Mouse (Mus musculus) telencephalon, adult 2 months (tissue): ENCODE measurements at regions not wholly inside any gene's neighbourhood (a gene's known extent, or its start where the extent isn't known, plus 50 kb on each side); places are given as distances from the start of the nearest gene placed in this dataset.

Experiments
- DNase-seq: peaks from one replicate; pipeline ENCODE4 v3.0.0-alpha.2; 2011; ENCODE audit warnings: low read depth, low spot score

- DNase-seq = no peak
Observed at GRCm38 (mm10) chr14:120102010-120102748, 59.9 kb upstream of the Oxgr1 start.

GRCm38 (mm10) chr14:120102749-120103142, 60.5 kb upstream of the Oxgr1 start:
- no peak for DNase-seq

DNA sequence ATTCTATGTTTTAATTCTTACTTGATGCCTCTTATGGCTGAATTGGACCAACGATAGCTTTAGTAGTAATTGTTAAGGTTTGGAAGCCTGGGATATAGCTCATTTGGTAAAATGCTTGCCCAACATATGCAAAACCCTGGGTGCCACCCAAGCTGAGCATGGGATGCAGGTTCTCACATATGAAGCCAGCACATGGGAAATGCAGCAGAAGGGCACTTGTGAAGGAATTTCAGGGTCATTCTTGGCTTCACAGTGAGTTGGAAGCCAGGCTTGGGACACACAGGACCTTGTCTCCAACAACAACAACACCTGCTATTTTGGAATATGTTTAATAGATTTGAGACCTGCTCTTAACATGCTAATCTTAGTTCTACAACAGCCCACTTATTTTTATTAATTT, 67.6 kb upstream of the Oxgr1 start:
- DNase-seq = no peak

GRCm38 (mm10) chr14:120113316-120113715, 71.1 kb upstream of the Oxgr1 start:
- DNase-seq = peak; percentile 40

- DNase-seq = no peak
Observed at GRCm38 (mm10) chr14:120118582-120118981, 76.3 kb upstream of the Oxgr1 start.

DNA sequence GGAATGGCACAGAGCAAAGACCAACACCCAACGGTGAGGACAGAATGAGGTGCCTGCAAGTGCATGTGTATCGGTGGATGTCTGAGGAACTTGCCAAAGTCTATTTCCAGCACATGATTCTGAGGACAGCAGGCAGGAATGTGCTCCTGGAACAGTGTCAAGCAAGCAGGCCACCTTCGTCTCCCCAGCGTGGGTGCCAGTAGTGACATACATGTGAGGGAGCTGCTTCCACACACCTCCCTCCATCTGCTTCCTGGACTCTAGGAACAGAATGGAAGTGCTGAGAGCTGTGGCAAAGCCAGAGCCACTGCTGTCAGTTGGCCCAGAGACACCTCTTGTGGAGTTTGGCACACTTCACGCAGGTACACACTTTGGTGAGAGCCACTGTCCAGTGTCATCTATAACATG, 76.9 kb upstream of the Oxgr1 start:
- DNase-seq = peak; percentile 71

GRCm38 (mm10) chr14:120119506-120119905, 77.3 kb upstream of the Oxgr1 start:
- peak; percentile 46 for DNase-seq

GRCm38 (mm10) chr14:120120261-120120660, 78.0 kb upstream of the Oxgr1 start:
- DNase-seq = no peak

- no peak for DNase-seq
Observed at GRCm38 (mm10) chr14:120125315-120125714, 83.1 kb upstream of the Oxgr1 start.

DNA sequence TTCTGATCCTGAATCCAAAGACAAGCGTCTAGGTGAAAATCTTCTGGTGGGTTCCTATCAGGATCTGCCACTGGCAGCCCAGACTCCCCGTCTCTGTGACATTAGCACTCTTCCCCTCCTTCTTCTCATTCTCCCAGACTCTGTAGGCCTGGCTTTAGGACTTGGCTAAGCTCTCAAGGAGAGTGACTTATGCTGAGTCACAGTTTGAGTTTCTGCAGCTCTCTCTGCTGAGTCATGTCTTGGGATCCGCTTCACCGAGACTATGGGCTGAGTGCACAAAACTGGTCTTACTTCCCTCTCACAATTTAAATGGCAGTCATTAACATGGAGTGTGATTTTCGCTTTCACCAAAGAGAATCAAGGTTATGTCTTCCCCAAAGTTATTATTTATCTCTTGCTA, 85.2 kb upstream of the Oxgr1 start:
- DNase-seq = no peak

GRCm38 (mm10) chr14:120134346-120135008, 92.2 kb upstream of the Oxgr1 start:
- no peak for DNase-seq

GRCm38 (mm10) chr14:120135198-120135597, 93.0 kb upstream of the Oxgr1 start:
- DNase-seq = no peak

- no peak for DNase-seq
Observed at GRCm38 (mm10) chr14:120136736-120137135, 94.5 kb upstream of the Oxgr1 start.

DNA sequence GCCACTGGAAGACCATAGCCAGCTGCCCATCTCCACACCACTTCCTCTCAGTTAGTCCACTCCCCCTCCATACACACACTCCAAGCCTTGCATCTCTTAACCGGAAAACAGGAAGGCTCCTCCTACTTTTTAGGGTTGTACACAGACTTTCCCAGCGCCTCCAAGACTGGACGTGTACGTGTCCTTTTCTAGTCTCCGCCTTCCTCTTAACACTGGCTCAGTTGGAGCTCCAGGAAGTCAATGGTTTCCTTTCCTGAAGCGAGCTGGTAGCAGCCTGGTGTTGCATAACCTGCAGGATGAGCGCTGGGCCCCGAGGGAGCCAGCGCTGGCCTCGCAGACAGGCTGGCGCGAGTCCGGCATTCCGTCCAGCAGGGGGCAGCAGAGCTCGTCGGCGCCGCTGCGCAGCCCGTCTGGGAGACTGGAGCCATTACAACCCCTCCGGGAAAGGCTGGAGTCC, 95.5 kb upstream of the Oxgr1 start:
- DNase-seq = no peak

- no peak for DNase-seq
Observed at GRCm38 (mm10) chr14:120138546-120138945, 96.3 kb upstream of the Oxgr1 start.

DNA sequence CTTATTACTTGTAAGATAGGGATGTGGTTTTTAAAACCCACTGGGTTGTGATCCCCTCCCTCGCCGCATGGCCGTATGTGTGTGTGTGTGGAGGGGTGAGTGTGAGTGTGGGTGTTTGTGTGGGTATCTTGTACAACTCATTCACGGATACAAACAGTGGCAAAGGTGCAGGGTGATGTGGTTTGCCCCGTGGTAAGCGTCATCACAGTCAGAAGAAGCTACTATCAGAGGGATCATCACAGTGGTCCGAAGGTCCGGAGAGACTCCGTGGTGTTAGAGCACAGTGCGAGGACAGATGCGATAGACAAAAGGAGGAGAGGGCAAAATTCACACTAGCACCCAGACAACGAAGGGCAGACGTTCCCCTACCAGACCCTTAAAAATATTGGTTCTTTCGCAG, 97.0 kb upstream of the Oxgr1 start:
- DNase-seq = no peak

DNA sequence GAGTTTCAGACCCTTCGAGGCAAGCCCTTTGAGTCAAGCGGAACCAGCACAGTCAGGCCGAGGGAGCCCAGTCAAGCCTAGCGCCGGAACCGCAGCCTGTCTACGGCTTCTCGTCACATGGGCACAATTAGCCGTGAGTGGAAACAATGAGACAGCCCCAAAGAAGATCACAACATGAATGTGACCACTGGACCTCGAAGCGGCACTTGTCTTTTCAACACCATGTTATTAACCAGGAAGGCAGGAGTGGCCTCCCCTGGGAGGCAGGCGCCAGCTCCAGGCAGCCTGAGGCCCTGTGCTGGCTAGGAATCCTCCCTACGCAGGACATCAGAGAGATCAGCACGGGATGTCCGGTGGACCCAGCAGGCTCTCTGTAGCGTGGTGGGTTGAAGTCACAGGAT, 97.4 kb upstream of the Oxgr1 start:
- no peak for DNase-seq

DNA sequence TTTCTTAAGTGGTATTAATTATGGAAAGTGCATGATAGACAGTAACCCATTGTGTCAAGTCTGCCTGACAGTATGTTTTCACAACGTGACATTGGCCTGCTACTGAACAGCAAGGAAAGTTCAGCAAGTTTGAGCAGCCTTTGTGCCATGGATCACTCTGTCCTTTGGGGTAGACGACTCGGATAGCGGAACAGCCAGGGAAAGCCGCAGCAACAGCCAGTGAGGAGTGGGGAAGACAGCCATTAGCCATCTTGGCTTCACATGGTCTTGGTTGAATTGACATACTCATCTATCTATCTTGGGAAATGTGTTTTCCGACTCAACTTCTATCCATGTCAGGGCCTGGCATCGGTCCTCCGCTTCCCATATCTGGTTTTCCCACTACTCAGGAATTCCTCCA, 98.0 kb upstream of the Oxgr1 start:
- DNase-seq = no peak

GRCm38 (mm10) chr14:120140791-120141747, 98.8 kb upstream of the Oxgr1 start:
- no peak for DNase-seq

DNA sequence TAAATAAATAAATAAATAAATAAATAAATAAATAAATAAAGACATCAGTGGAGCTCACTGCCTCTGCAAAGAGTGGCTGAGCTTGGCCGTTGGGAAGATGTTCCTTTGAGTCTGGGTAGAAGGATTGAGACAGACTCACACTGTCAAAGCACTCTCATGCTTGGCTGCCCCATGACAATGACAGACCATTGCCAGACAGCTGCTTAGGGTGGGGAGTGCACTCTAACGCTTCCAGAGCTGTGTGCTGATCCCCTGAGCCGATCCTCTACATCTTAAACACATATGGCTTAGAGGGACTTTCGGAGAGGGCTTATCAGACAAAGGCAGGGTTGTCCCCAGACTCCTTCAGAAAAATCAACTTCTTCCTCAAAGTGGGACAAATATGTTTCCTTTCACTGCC, 100.0 kb upstream of the Oxgr1 start:
- no peak for DNase-seq

DNA sequence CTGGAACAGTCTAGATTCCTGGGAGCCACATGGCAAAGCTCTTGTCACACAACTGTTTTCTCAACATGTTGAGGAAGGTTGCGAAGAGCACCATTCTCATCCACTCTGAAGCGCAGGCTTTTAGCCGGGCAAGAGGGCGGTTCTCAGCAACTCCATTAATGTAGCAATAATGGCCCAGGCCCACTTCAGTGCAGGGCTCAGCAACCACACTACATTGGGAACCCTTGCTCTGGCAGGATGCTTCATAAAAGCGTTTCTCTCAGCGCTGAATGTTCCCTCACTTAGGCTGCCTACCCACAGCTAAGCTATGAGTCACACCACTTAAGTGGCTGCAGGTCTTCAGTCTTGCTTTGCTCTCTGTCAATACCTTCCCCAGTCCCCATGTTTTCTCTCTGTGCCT, 102.2 kb upstream of the Oxgr1 start:
- DNase-seq = no peak

DNA sequence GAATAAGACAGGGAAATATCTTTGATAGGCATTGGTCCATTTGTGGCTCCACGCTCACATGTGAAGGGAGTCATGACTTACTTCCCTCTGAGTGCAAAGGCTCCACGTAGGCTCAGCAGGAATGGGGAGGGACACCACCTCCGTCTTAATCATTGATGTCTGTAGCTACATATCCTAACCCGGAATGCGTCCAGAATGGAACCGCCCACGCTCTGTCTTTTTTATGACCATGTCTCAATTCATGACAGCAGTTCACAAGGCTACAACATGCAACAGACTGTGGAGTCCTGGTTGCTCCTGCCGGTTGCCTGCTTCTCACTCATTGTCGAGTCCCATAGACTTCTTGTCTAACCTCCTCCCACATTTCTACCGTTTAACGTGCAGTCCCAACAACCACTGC, 104.1 kb upstream of the Oxgr1 start:
- no peak for DNase-seq
